In the genomic region with DNA sequence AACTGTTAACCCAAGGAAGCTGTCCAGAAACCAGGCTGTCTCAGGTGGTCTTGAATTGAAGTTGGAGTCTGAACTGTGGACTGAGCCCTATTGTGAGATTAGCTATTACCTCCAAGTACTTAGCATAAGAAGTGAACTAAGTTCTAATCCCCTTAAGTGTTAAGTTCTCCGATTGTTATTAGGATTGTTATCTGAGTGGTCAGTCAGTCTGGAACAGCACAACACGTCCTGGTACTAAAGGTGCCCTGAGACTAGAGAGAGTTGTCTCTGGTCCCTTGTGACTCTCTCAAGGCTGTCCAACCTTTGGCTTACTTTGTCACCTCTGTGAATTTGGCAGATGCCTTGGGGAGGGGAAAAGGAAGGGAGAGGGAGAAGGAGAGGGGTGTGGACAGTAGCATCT, we compare ENCODE assay signal across 16 mouse cellular contexts.
"Had no signal": no experiment of that assay in that cellular context is flagged by ENCODE, and none has a peak within 500 bp of the region (broad histone marks: within the 10 kb centered on the region; RNA-seq: fewer than 3 reads in every experiment).

No protein-coding gene starts in this region.

- DNase-seq: cerebellum, adult 9-10 months; cerebellum, adult 9-11 months; cerebellum, postnatal 10 days; cerebellum, postnatal 14 days; cerebellum, postnatal 25 days; cerebellum, postnatal 36 days; embryo, embryonic 11 days; forebrain, postnatal 0 days; gastrocnemius, adult 2 months; gastrocnemius, postnatal 10 days; gastrocnemius, postnatal 14 days; gastrocnemius, postnatal 25 days; gastrocnemius, postnatal 36 days; heart, adult 11 months; heart, adult 18-20 months; heart, adult 2 months had no signal
